Mouse (Mus musculus) brain, embryonic 14.5 days (tissue): ENCODE results near the gene Actn1.

ENCODE experiments used
- CTCF ChIP-seq: fragments of 200-500 bp; IDR thresholded peaks from 2 replicates; pipeline ENCODE4 v1.5.1; 2012; ENCODE audit warnings: inconsistent platforms, mild to moderate bottlenecking, moderate library complexity, borderline replicate concordance; ENCODE audit not compliant: insufficient read depth, insufficient read length; ENCODE audit errors: extremely low read depth
- POLR2A ChIP-seq: fragments of 200-500 bp; IDR thresholded peaks from 2 replicates; pipeline ENCODE4 v1.6.1; 2012; ENCODE audit warnings: mild to moderate bottlenecking, inconsistent platforms, borderline replicate concordance; ENCODE audit not compliant: poor library complexity, insufficient read depth, insufficient read length, severe bottlenecking; ENCODE audit errors: extremely low read depth

DNA sequence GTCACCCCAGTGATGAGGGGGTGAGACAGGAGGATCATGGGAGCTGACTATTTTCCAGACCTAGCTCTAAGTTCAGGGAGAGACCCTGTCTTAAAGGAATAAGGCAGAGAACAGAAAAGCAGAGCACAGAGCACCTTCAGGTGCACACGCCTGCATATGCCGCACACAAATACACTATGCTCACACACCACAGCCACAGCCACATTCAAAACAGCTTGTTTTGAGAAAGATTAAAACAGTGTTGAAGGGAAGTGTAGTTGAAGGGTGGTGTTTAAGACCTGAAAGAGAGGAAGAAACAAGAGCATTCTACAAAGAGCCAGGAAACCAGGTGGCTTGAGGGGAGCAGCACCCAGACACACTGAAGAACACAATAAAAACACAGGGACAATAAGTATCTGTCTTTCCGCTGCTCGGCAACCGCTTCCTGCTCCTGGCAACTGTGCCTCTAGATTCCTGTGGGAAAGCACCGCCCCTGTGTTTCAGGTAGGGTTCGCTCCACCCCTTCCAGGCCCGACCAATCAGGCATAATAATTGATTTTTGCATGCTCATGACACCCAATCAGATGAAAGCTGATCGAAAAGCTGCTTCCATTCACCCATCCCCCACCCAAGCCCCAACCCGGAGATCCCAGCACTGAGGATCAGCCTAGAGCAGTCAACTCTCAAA lies 13.0 kb upstream of the Actn1 start:
- TF ChIP-seq CTCF (no peak), POLR2A (no peak)
